Mouse (Mus musculus) stomach, embryonic 15.5 days (tissue): ENCODE measurements around the gene Vmn1r64. TPM values are rescaled to one million over a fixed set of nuclear protein-coding genes. Genes with fewer than 3 reads are reported as not detected.
"Not testable (repeated sequence)": the region's sequence is repeated elsewhere in the genome, so short reads cannot be mapped to it uniquely, and the experiment has no call there.

Experiments
- ATAC-seq: fragments of 200-750 bp; cut with Nextera tagmentation; 2 replicates; pipeline ENCODE4 v1.8.0; 2017; ENCODE audit warnings: low read depth, moderate number of reproducible peaks, moderate TSS enrichment; ENCODE audit not compliant: insufficient read depth, low FRiP score
- H3K27ac ChIP-seq: fragments of 300-500 bp; sonication (generic); 2 replicates; pipeline ENCODE4 v1.5.1; 2015; ENCODE audit warnings: mild to moderate bottlenecking, inconsistent platforms
- H3K27me3 ChIP-seq: fragments of 300-500 bp; sonication (generic); replicated peaks from 2 replicates; pipeline ENCODE4 v1.6.1; 2015; ENCODE audit warnings: inconsistent platforms
- H3K36me3 ChIP-seq: fragments of 300-500 bp; sonication (generic); 2 replicates; pipeline ENCODE4 v1.6.1; 2015; ENCODE audit warnings: inconsistent platforms
- H3K4me1 ChIP-seq: fragments of 300-500 bp; sonication (generic); 2 replicates; pipeline ENCODE4 v1.6.1; 2015; ENCODE audit warnings: inconsistent platforms
- H3K4me2 ChIP-seq: fragments of 300-500 bp; sonication (generic); 2 replicates; pipeline ENCODE4 v1.6.1; 2015; ENCODE audit warnings: mild to moderate bottlenecking, inconsistent platforms
- H3K4me3 ChIP-seq: fragments of 300-500 bp; sonication (generic); replicated peaks from 2 replicates; pipeline ENCODE4 v1.5.1; 2015; ENCODE audit warnings: inconsistent platforms
- H3K9ac ChIP-seq: fragments of 300-500 bp; sonication (generic); 2 replicates; pipeline ENCODE4 v1.6.1; 2015; ENCODE audit warnings: inconsistent platforms
- H3K9me3 ChIP-seq: fragments of 300-500 bp; sonication (generic); 2 replicates; pipeline ENCODE4 v1.6.1; 2016; ENCODE audit warnings: inconsistent platforms
- WGBS: fragments of 180-500 bp; shearing (Covaris S2); methylation state at CpG from one replicate; pipeline ENCODE4 v1.1.7; 2015; 5-methylcytosine and 5-hydroxymethylcytosine counted together
- polyA plus RNA-seq: library from polyadenylated mRNA; unstranded; fragments of >200 nt; fragmentation: Nextera tagmentation; extraction: Ambion mirVana; gene quantifications from 2 replicates; pipeline ENCODE4 v1.2.1, GENCODE M21; 2015

Vmn1r64 gene
- not detected in 2 replicates for polyA plus RNA-seq

GRCm38 (mm10) chr7:5884442-5884841, at the start of gene Vmn1r64:
Gene Vmn1r64, minus strand, starts transcription at chr7:5884542.
- no peaks in the 10 kb centered on the region for H3K36me3 ChIP-seq
- no peak for ATAC-seq
- no peak within 1 kb of the TSS for H3K4me3 ChIP-seq
- H3K27me3 ChIP-seq, result no peaks in the 10 kb centered on the region
- no peak within 1 kb of the TSS for H3K27ac ChIP-seq
- no peak within 1 kb of the TSS for H3K4me2 ChIP-seq
- no peaks in the 10 kb centered on the region; the same call in 1 of the 2 replicates for H3K9me3 ChIP-seq
- H3K4me1 ChIP-seq, result no peaks in the 10 kb centered on the region
- no peak within 1 kb of the TSS for H3K9ac ChIP-seq

GRCm38 (mm10) chr7:5899238-5899637, 14.9 kb upstream of the Vmn1r64 start:
- no peak overlapping the region for H3K27ac ChIP-seq
- no peak overlapping the region for H3K4me3 ChIP-seq
- no peaks in the 10 kb centered on the region for H3K36me3 ChIP-seq
- WGBS, result 79% methylated on average over 4 of the region's 4 CpGs
- no peak for ATAC-seq
- no peaks in the 10 kb centered on the region for H3K27me3 ChIP-seq
- H3K4me1 ChIP-seq, result no peaks in the 10 kb centered on the region
- no peak overlapping the region for H3K4me2 ChIP-seq
- no peak overlapping the region for H3K9ac ChIP-seq
- no peaks in the 10 kb centered on the region for H3K9me3 ChIP-seq

- not testable (repeated sequence) for H3K36me3 ChIP-seq, H3K4me1 ChIP-seq, H3K27ac ChIP-seq, H3K9ac ChIP-seq, H3K27me3 ChIP-seq, ATAC-seq, H3K4me3 ChIP-seq, H3K9me3 ChIP-seq, H3K4me2 ChIP-seq
- 66% methylated on average over 2 of the region's 2 CpGs for whole genome bisulfite sequencing
Measured at GRCm38 (mm10) chr7:5897245-5897644, 12.9 kb upstream of the Vmn1r64 start.

Other genes with a start within 250 kb of the Vmn1r64 start
- gene Vmn1r62, start 210.9 kb downstream of the Vmn1r64 start, polyA plus RNA-seq, result not detected in 2 replicates
- gene Vmn1r63, start 79.1 kb downstream of the Vmn1r64 start, polyA plus RNA-seq, result not detected in 2 replicates
- gene Vmn1r65, start 126.5 kb upstream of the Vmn1r64 start, polyA plus RNA-seq, result not detected in 2 replicates
- not detected in 2 replicates for gene Nlrp4c, start 160.6 kb upstream of the Vmn1r64 start, polyA plus RNA-seq